Mouse (Mus musculus) lung, postnatal 0 days (tissue): ENCODE data around the gene Zkscan1.

Experiments used
- CTCF ChIP-seq: IDR thresholded peaks from 2 replicates; pipeline ENCODE4 v1.5.1; 2016; ENCODE audit warnings: antibody characterized with exemption, mild to moderate bottlenecking
- EP300 ChIP-seq: IDR thresholded peaks from 2 replicates; pipeline ENCODE4 v1.6.1; 2016; ENCODE audit warnings: antibody characterized with exemption, mild to moderate bottlenecking, control low read depth

- TF ChIP-seq CTCF (peak; percentile 84), EP300 (no peak)
Observed at GRCm38 (mm10) chr5:138137935-138138549, 53.2 kb downstream of the Zkscan1 start.
